Mouse (Mus musculus): ENCODE measurements at regions not wholly inside any gene's neighbourhood (a gene's known extent, or its start where the extent isn't known, plus 50 kb on each side); places are given as distances from the start of the nearest gene placed in this dataset.

GRCm38 (mm10) chr9:101407141-101407540 lies 155.5 kb upstream of the Ppp2r3a start:
- no peak overlapping the region for H3K9ac ChIP-seq (ENCODE audit: low read depth, low read length)
- ATAC-seq = no peak
- 60% methylated on average over 5 of the region's 5 CpGs for WGBS
- no peak overlapping the region for H3K4me3 ChIP-seq (ENCODE audit: low read length)
- no peaks in the 10 kb centered on the region for H3K27me3 ChIP-seq (replicated peaks; ENCODE audit: control insufficient read depth, insufficient read depth, low read length)
- H3K27ac ChIP-seq (ENCODE audit: low read length) = no peak overlapping the region
- no peaks in the 10 kb centered on the region for H3K36me3 ChIP-seq (ENCODE audit: control insufficient read depth, insufficient read depth, low read length)
- no peaks in the 10 kb centered on the region for H3K9me3 ChIP-seq (ENCODE audit: control insufficient read depth, low read length)
- no peak overlapping the region for H3K4me2 ChIP-seq (ENCODE audit: low read depth, low read length)
- H3K4me1 ChIP-seq (ENCODE audit: control insufficient read depth, insufficient read depth, low read length) = no peaks in the 10 kb centered on the region

- H3K9ac ChIP-seq (ENCODE audit: low read depth, low read length) = no peak overlapping the region
- no peaks in the 10 kb centered on the region for H3K4me1 ChIP-seq (ENCODE audit: control insufficient read depth, insufficient read depth, low read length)
- H3K27ac ChIP-seq (ENCODE audit: low read length) = no peak overlapping the region
- no peaks in the 10 kb centered on the region for H3K27me3 ChIP-seq (replicated peaks; ENCODE audit: control insufficient read depth, insufficient read depth, low read length)
- peak; percentile 36; the same call in 1 of the 2 replicates for ATAC-seq
- H3K4me2 ChIP-seq (ENCODE audit: low read depth, low read length) = no peak overlapping the region
- H3K9me3 ChIP-seq (ENCODE audit: control insufficient read depth, low read length) = no peaks in the 10 kb centered on the region
- H3K4me3 ChIP-seq (ENCODE audit: low read length) = no peak overlapping the region
- H3K36me3 ChIP-seq (ENCODE audit: control insufficient read depth, insufficient read depth, low read length) = no peaks in the 10 kb centered on the region
- WGBS = 36% methylated on average over 13 of the region's 13 CpGs
These were observed 153.0 kb upstream of the Ppp2r3a start for GRCm38 (mm10) chr9:101404441-101405081.

GRCm38 (mm10) chr9:101404034-101404433 lies 152.4 kb upstream of the Ppp2r3a start:
- H3K4me2 ChIP-seq (ENCODE audit: low read depth, low read length) = no peak overlapping the region
- no peaks in the 10 kb centered on the region for H3K27me3 ChIP-seq (replicated peaks; ENCODE audit: control insufficient read depth, insufficient read depth, low read length)
- H3K9ac ChIP-seq (ENCODE audit: low read depth, low read length) = no peak overlapping the region
- no peak overlapping the region for H3K4me3 ChIP-seq (ENCODE audit: low read length)
- no peaks in the 10 kb centered on the region for H3K9me3 ChIP-seq (ENCODE audit: control insufficient read depth, low read length)
- H3K27ac ChIP-seq (ENCODE audit: low read length) = no peak overlapping the region
- H3K36me3 ChIP-seq (ENCODE audit: control insufficient read depth, insufficient read depth, low read length) = no peaks in the 10 kb centered on the region
- WGBS = 64% methylated on average over 3 of the region's 3 CpGs
- ATAC-seq = no peak
- H3K4me1 ChIP-seq (ENCODE audit: control insufficient read depth, insufficient read depth, low read length) = no peaks in the 10 kb centered on the region

- H3K27me3 ChIP-seq (replicated peaks; ENCODE audit: control insufficient read depth, insufficient read depth, low read length) = no peaks in the 10 kb centered on the region
- H3K9me3 ChIP-seq (ENCODE audit: control insufficient read depth, low read length) = no peaks in the 10 kb centered on the region
- 36% methylated on average over 9 of the region's 9 CpGs for WGBS
- no peak overlapping the region for H3K4me2 ChIP-seq (ENCODE audit: low read depth, low read length)
- no peaks in the 10 kb centered on the region for H3K4me1 ChIP-seq (ENCODE audit: control insufficient read depth, insufficient read depth, low read length)
- no peak overlapping the region for H3K27ac ChIP-seq (ENCODE audit: low read length)
- no peak overlapping the region for H3K4me3 ChIP-seq (ENCODE audit: low read length)
- H3K9ac ChIP-seq (ENCODE audit: low read depth, low read length) = no peak overlapping the region
- ATAC-seq = no peak
- no peaks in the 10 kb centered on the region for H3K36me3 ChIP-seq (ENCODE audit: control insufficient read depth, insufficient read depth, low read length)
These were observed 151.1 kb upstream of the Ppp2r3a start for GRCm38 (mm10) chr9:101402544-101403194.

GRCm38 (mm10) chr9:101401416-101401815 lies 149.8 kb upstream of the Ppp2r3a start:
- Histone ChIP-seq H3K36me3 (ENCODE audit: control insufficient read depth, insufficient read depth, low read length) (no peaks in the 10 kb centered on the region), H3K27me3 (replicated peaks; ENCODE audit: control insufficient read depth, insufficient read depth, low read length) (no peaks in the 10 kb centered on the region), H3K4me1 (ENCODE audit: control insufficient read depth, insufficient read depth, low read length) (no peaks in the 10 kb centered on the region), H3K27ac (ENCODE audit: low read length) (no peak overlapping the region), H3K9ac (ENCODE audit: low read depth, low read length) (no peak overlapping the region), H3K9me3 (ENCODE audit: control insufficient read depth, low read length) (no peaks in the 10 kb centered on the region), H3K4me2 (ENCODE audit: low read depth, low read length) (no peak overlapping the region), H3K4me3 (ENCODE audit: low read length) (no peak overlapping the region)
- WGBS = 73% methylated on average over 9 of the region's 9 CpGs
- no peak for ATAC-seq

GRCm38 (mm10) chr9:101398858-101399257 lies 147.3 kb upstream of the Ppp2r3a start:
- Histone ChIP-seq H3K4me3 (ENCODE audit: low read length) (no peak overlapping the region), H3K9me3 (ENCODE audit: control insufficient read depth, low read length) (no peaks in the 10 kb centered on the region)

GRCm38 (mm10) chr9:101369380-101369779 lies 117.8 kb upstream of the Ppp2r3a start:
- no peaks in the 10 kb centered on the region for H3K9me3 ChIP-seq (ENCODE audit: control insufficient read depth, low read length)
- no peak overlapping the region for H3K9ac ChIP-seq (ENCODE audit: low read depth, low read length)
- no peak overlapping the region for H3K4me3 ChIP-seq (ENCODE audit: low read length)
- no peak overlapping the region for H3K27ac ChIP-seq (ENCODE audit: low read length)
- H3K4me1 ChIP-seq (ENCODE audit: control insufficient read depth, insufficient read depth, low read length) = no peaks in the 10 kb centered on the region
- ATAC-seq = peak; percentile 53
- H3K4me2 ChIP-seq (ENCODE audit: low read depth, low read length) = no peak overlapping the region
- no peaks in the 10 kb centered on the region for H3K36me3 ChIP-seq (ENCODE audit: control insufficient read depth, insufficient read depth, low read length)
- WGBS = 30% methylated on average over 2 of the region's 2 CpGs
- H3K27me3 ChIP-seq (replicated peaks; ENCODE audit: control insufficient read depth, insufficient read depth, low read length) = no peaks in the 10 kb centered on the region

More at GRCm38 (mm10) chr9:101398858-101399257, 147.3 kb upstream of the Ppp2r3a start:
- Histone ChIP-seq H3K9ac (ENCODE audit: low read depth, low read length) (no peak overlapping the region), H3K36me3 (ENCODE audit: control insufficient read depth, insufficient read depth, low read length) (no peaks in the 10 kb centered on the region), H3K27me3 (replicated peaks; ENCODE audit: control insufficient read depth, insufficient read depth, low read length) (no peaks in the 10 kb centered on the region), H3K27ac (ENCODE audit: low read length) (no peak overlapping the region), H3K4me1 (ENCODE audit: control insufficient read depth, insufficient read depth, low read length) (no peaks in the 10 kb centered on the region), H3K4me2 (ENCODE audit: low read depth, low read length) (no peak overlapping the region)
- no peak for ATAC-seq
- 75% methylated on average over 3 of the region's 3 CpGs for WGBS

GRCm38 (mm10) chr9:101356607-101357006 lies 105.0 kb upstream of the Ppp2r3a start:
- Histone ChIP-seq H3K36me3 (ENCODE audit: control insufficient read depth, insufficient read depth, low read length) (no peaks in the 10 kb centered on the region), H3K27me3 (replicated peaks; ENCODE audit: control insufficient read depth, insufficient read depth, low read length) (no peaks in the 10 kb centered on the region), H3K4me1 (ENCODE audit: control insufficient read depth, insufficient read depth, low read length) (no peaks in the 10 kb centered on the region), H3K27ac (ENCODE audit: low read length) (no peak overlapping the region), H3K4me3 (ENCODE audit: low read length) (no peak overlapping the region), H3K4me2 (ENCODE audit: low read depth, low read length) (no peak overlapping the region), H3K9me3 (ENCODE audit: control insufficient read depth, low read length) (no peaks in the 10 kb centered on the region), H3K9ac (ENCODE audit: low read depth, low read length) (no peak overlapping the region)
- WGBS = 60% methylated on average over 6 of the region's 6 CpGs
- ATAC-seq = no peak

- no peaks in the 10 kb centered on the region for H3K36me3 ChIP-seq (ENCODE audit: control insufficient read depth, insufficient read depth, low read length)
- 89% methylated on average over 4 of the region's 4 CpGs for WGBS
- ATAC-seq = no peak
- H3K4me3 ChIP-seq (ENCODE audit: low read length) = no peak overlapping the region
- H3K4me1 ChIP-seq (ENCODE audit: control insufficient read depth, insufficient read depth, low read length) = no peaks in the 10 kb centered on the region
- H3K9ac ChIP-seq (ENCODE audit: low read depth, low read length) = no peak overlapping the region
- no peaks in the 10 kb centered on the region for H3K9me3 ChIP-seq (ENCODE audit: control insufficient read depth, low read length)
- no peak overlapping the region for H3K4me2 ChIP-seq (ENCODE audit: low read depth, low read length)
- no peaks in the 10 kb centered on the region for H3K27me3 ChIP-seq (replicated peaks; ENCODE audit: control insufficient read depth, insufficient read depth, low read length)
- H3K27ac ChIP-seq (ENCODE audit: low read length) = no peak overlapping the region
These were observed 97.2 kb upstream of the Ppp2r3a start for GRCm38 (mm10) chr9:101348771-101349170.

Measured in intestine, embryonic 16.5 days (tissue).